Mouse (Mus musculus): ENCODE data around the gene Cdc42se1.
A peak's percentile ranks its signal among the peaks of the same experiment; 100 is the strongest.

DNA sequence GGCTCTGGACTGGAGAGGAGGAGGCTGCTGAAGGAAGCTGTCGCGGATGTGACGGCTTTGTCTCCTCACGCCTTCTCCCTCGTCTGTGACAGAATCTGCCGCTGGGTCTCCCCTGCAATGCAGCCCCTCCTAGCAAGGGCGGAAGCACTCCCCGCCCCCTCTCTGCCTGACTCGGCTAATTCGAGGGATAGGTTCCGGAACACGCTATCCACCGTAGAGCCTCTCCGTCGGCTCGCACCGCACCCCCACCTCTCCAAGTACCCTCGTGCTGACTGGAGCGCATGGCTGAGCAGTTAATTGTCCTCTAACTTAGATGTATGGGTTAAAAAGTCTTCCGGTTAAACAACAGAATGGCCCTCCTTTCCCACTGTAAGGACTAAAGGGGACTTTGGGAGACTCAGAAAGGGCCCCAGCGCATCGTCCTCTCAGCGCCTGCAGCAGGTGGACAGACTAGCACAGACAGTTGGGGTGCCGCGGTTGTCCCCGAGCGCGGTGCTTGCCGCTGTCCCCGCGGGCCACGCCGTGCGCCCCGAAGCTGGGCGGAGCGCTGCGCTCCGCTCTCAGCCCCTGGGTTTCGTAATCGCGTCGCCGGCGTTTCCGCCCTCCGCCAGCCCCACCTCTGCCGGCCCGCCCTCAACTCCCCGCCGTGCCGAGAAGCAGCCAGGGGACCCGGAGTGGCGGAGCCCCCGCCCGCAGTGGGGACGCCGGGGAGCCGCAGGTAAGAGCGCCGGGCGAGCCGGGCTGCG, at the start of gene Cdc42se1:
- TF ChIP-seq CTCF (IDR thresholded peaks at IDR 0.05; ENCODE audit: extremely low read depth, insufficient read depth, low read length) = no peak
- TF ChIP-seq POLR2A (IDR thresholded peaks at IDR 0.05; ENCODE audit: extremely low read depth, insufficient read depth, low read length) = peak; percentile 96
